Mouse (Mus musculus): Measurements from ENCODE around the gene Gm17324.

DNA sequence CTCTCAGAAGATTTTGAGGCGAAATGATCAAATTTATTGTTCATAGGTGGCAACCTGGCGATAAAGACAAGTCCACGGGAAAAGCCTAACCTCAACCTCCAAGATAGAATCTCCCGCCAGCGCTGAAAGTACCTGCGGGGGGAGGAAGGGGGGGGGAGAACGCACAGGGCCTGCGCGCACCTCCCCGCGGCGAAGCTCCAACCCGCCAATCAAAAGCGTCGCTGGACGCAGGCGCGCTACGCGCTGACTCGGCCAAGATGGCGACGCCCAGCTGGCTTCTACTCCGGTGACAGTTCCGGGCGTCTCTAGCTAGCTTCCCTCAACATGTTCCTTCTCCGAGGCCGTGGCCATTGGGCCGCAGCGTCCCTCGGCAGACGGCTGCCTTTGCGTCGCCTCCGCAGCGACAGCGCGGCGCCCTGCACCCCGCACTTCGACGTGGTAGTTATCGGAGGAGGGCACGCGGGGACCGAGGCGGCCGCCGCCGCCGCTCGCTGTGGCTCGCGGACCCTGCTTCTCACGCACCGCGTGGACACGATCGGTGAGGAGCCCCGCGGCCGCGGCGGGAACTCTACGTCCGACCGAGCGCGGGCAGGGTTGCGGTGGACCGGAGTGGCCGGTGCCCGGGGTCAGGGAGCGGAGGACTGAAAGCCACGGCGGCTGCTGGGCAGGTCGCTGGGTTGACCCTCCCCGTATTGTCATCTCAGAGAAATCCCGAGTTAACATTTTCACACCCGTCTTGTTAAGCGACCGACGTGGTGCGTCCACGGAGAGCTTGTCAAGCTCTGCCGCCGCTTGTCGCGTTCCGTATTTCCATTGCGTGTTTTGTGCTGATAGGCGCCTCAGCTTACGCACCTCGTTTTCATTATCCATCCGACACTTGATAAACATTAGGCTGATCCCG is at the start of gene Gm17324, which contains the start of gene Mto1:
- TF ChIP-seq CTCF (IDR thresholded peaks at IDR 0.05; ENCODE audit: control insufficient read depth, insufficient read depth, insufficient replicate concordance, low read depth, low read length) (0 out of 2 replicates have a peak, but pooled peaks have one; percentile 0), POLR2A (IDR thresholded peaks at IDR 0.05; ENCODE audit: control insufficient read depth, low read depth, low read length) (peak; percentile 96)
